Mouse (Mus musculus): ENCODE data around the gene Prrt1. TPM values are rescaled to one million over a fixed set of nuclear protein-coding genes. Genes with fewer than 3 reads are reported as not detected.

The Prrt1 gene
- total and polyA plus RNA-seq, 3 experiments: 1.0 TPM; not detected in 2

- Histone ChIP-seq H3K27ac (ENCODE audit: control insufficient read depth, low read depth, low read length) (peak within 1 kb of the TSS; percentile 41), H3K4me3 (ENCODE audit: control insufficient read depth in 1 of 2, insufficient read depth in 1 of 2, low read depth in 2 of 2, low read length in 2 of 2) (peak within 1 kb of the TSS; percentile 31 to 78), H3K9ac (ENCODE audit: control insufficient read depth, low read depth, low read length, poor library complexity, severe bottlenecking) (peak within 1 kb of the TSS; percentile 89), H3K4me1 (ENCODE audit: control insufficient read depth in 1 of 2, insufficient read depth in 2 of 2, low read length in 2 of 2) (peaks cover 11 to 40% of the 10 kb centered on the region in 2 experiments), H3K9me3 (replicated peaks; ENCODE audit: insufficient read depth, low read length) (no peaks in the 10 kb centered on the region), H3K79me2 (ENCODE audit: control insufficient read depth, insufficient read depth, low read length, poor library complexity) (peaks cover 16% of the 10 kb centered on the region), H3K36me3 (ENCODE audit: control insufficient read depth in 1 of 2, insufficient read depth in 2 of 2, low read length in 2 of 2) (peaks cover 0 to 27% of the 10 kb centered on the region in 2 experiments; a peak in 2 of 4 replicates), H3K27me3 (ENCODE audit: control insufficient read depth in 1 of 2, insufficient read depth in 2 of 2, low read length in 2 of 2) (no peaks in the 10 kb centered on the region)
- TF ChIP-seq POLR2A (IDR thresholded peaks at IDR 0.05; ENCODE audit: control insufficient read depth in 1 of 2, insufficient read depth in 1 of 2, low read depth in 1 of 2, low read length in 2 of 2, poor library complexity in 1 of 2): peak; percentile 15 to 51; a peak in 1 of 4 replicates
- TF ChIP-seq GABPA (IDR thresholded peaks at IDR 0.05; ENCODE audit: low read depth, low read length): no peak
- no peak for TF ChIP-seq JUND (IDR thresholded peaks at IDR 0.05; ENCODE audit: low read depth, low read length)
- TF ChIP-seq MAZ (IDR thresholded peaks at IDR 0.05; ENCODE audit: low read depth, low read length): peak; percentile 86
- peak; percentile 69 for TF ChIP-seq HCFC1 (IDR thresholded peaks at IDR 0.05; ENCODE audit: low read depth, low read length)
- no peak for TF ChIP-seq NRF1 (IDR thresholded peaks at IDR 0.05; ENCODE audit: insufficient read depth, low read depth, low read length, poor library complexity, severe bottlenecking)
- 0 out of 2 replicates have a peak, but pooled peaks have one; percentile 29 for TF ChIP-seq ZMIZ1 (IDR thresholded peaks at IDR 0.05; ENCODE audit: low read depth, low read length)
- peak; percentile 53; the same call in 1 of the 2 replicates for TF ChIP-seq TBP (IDR thresholded peaks at IDR 0.05; ENCODE audit: low read depth, low read length)
- no peak for TF ChIP-seq RCOR1 (IDR thresholded peaks at IDR 0.05; ENCODE audit: low read depth, low read length)
- no peak for TF ChIP-seq GATA1 (IDR thresholded peaks at IDR 0.05; ENCODE audit: low read depth, low read length)
- 0 out of 2 replicates have a peak, but pooled peaks have one; percentile 11 for TF ChIP-seq MAX (IDR thresholded peaks at IDR 0.05; ENCODE audit: low read length)
- TF ChIP-seq CTCF (IDR thresholded peaks at IDR 0.05 in 2 of 3, conservative IDR thresholded peaks at IDR 0.05 in 1 of 3; ENCODE audit: control insufficient read depth in 1 of 3, insufficient read depth in 1 of 3, low read depth in 2 of 3, low read length in 3 of 3, poor library complexity in 1 of 3, severe bottlenecking in 1 of 3): no peak
- no peak for TF ChIP-seq ZNF384 (IDR thresholded peaks at IDR 0.05; ENCODE audit: low read depth, low read length)
- TF ChIP-seq POLR2AphosphoS2 (IDR thresholded peaks at IDR 0.05; ENCODE audit: low read length): no peak
- TF ChIP-seq ELF1 (IDR thresholded peaks at IDR 0.05; ENCODE audit: low read depth, low read length): peak; percentile 47
- no peak for TF ChIP-seq SMC3 (IDR thresholded peaks at IDR 0.05; ENCODE audit: low read depth, low read length)
- no peak for TF ChIP-seq MYC (IDR thresholded peaks at IDR 0.05; ENCODE audit: low read depth, low read length)
- TF ChIP-seq NELFE (IDR thresholded peaks at IDR 0.05; ENCODE audit: low read depth, low read length): peak; percentile 31; the same call in 1 of the 2 replicates
- no peak; the same call in 1 of the 2 replicates for TF ChIP-seq CHD2 (IDR thresholded peaks at IDR 0.05; ENCODE audit: low read length)
- no peak for TF ChIP-seq RAD21 (IDR thresholded peaks at IDR 0.05; ENCODE audit: low read depth, low read length)
- TF ChIP-seq ETS1 (IDR thresholded peaks at IDR 0.05; ENCODE audit: low read depth, low read length): peak; percentile 24; the same call in 1 of the 2 replicates
- TF ChIP-seq SIN3A (IDR thresholded peaks at IDR 0.05; ENCODE audit: low read length): peak; percentile 57
- TF ChIP-seq UBTF (IDR thresholded peaks at IDR 0.05; ENCODE audit: borderline replicate concordance, insufficient read depth, low read depth, low read length): no peak
- no peak for TF ChIP-seq ZKSCAN1 (IDR thresholded peaks at IDR 0.05; ENCODE audit: low read depth, low read length)
- TF ChIP-seq MYB (IDR thresholded peaks at IDR 0.05; ENCODE audit: low read depth, low read length): no peak
- DNase-seq (ENCODE audit: low read depth, low spot score): peak; percentile 71
These were observed 39.6 kb upstream of the Prrt1 start, which contains the start of gene Gpsm3 for GRCm38 (mm10) chr17:34589681-34590101. Gene Gpsm3, plus strand, starts transcription at chr17:34589806.

Data from MEL (cell line).